Mouse (Mus musculus): Measurements from ENCODE around the gene Dsel. TPM values are rescaled to one million over a fixed set of nuclear protein-coding genes. Genes with fewer than 3 reads are reported as not detected.

The Dsel gene
- 2.8 TPM for polyA plus RNA-seq (2017; shearing (Covaris generic))

GRCm38 (mm10) chr1:111864779-111865165 is at the start of gene Dsel:
Dsel (minus strand) TSS chr1:111864918.

